Mouse (Mus musculus): Measurements from ENCODE around the gene 4930452B06Rik.

DNA sequence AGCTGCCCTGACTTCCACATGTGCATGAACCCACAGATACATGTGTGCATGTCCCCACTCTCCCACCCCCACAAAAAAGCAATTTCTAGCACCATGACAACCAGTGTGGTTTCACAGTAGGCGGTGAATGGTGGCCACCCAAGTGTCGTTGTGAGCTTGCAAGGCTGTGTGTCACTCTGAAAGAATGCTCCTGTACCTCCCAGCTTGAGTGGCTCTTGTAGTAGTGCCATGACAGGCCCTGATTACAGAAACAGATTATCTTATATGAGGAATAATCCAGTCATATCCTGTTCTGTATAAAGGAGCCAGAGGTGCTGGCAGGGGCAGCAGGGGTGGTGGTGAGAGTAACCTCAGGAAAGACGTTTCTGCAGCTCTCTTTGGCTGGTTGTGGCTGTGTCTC lies 247.4 kb downstream of the 4930452B06Rik start:
- TF ChIP-seq CTCF (conservative IDR thresholded peaks at IDR 0.05; ENCODE audit: low read length) = no peak
- no peak for TF ChIP-seq NANOG (IDR thresholded peaks at IDR 0.05; ENCODE audit: borderline replicate concordance, low read length)
- no peak for TF ChIP-seq POU5F1 (IDR thresholded peaks at IDR 0.05; ENCODE audit: borderline replicate concordance, low read length)

All from E14TG2a.4 (cell line).